Mouse (Mus musculus): Measurements from ENCODE around the gene Crb1.
"Not testable (repeated sequence)": the region's sequence is repeated elsewhere in the genome, so short reads cannot be mapped to it uniquely, and the experiment has no call there.

The Crb1 gene

GRCm38 (mm10) chr1:139376638-139377286 lies at the start of gene Crb1:
TSS of gene Crb1 (minus strand) at chr1:139377100.
- no peak for DNase-seq (ENCODE audit: low read depth, low spot score)

DNA sequence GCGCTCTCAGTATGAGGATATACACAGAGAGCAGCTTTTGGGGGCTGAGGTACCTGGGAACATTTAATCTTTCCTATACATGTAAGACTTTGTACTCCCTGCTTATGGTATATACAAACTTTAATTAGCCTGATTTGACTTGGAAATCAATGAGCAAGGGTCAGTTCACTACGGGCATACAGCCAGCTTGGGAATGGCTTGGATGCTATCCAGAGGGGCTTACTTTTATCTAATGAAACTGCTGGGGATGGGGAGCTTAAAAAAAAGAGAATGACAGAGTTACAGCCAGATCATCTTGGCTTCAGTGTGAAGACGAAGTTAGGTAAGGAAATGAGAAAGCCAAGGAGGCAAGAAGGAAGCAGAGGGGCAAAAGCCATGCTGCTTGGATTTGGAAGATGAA lies 48.1 kb upstream of the Crb1 start:
- no peak for DNase-seq (ENCODE audit: low read depth, low spot score)

- DNase-seq (ENCODE audit: low read depth, low spot score), result no peak
These were observed 47.0 kb upstream of the Crb1 start for GRCm38 (mm10) chr1:139423931-139424330.

GRCm38 (mm10) chr1:139422941-139423340 lies 46.0 kb upstream of the Crb1 start:
- peak; percentile 54 for DNase-seq (ENCODE audit: low read depth, low spot score)

- peak; percentile 94 for DNase-seq (ENCODE audit: low read depth, low spot score)
These were observed 45.2 kb upstream of the Crb1 start, which contains the start of gene Zbtb41 for GRCm38 (mm10) chr1:139421875-139422791. TSS of gene Zbtb41 (plus strand) at chr1:139422288.

DNA sequence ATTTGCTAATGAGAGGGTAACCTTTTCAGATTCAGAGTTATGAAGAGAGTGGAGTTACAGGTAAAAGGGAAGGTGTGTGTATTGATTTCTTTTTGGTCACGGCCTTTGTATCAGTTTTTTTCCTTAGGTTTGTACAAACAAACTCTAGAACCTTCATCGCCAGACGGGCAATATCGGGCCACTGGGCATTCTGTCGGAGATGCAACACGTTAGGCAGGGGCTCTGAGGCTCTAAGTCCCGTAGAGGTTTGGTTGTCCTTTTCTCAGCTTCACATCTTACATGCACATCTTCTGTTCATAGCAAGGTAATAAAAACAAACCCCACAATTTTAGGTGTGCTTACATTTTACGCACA lies 44.6 kb upstream of the Crb1 start:
- DNase-seq (ENCODE audit: low read depth, low spot score), result no peak

DNA sequence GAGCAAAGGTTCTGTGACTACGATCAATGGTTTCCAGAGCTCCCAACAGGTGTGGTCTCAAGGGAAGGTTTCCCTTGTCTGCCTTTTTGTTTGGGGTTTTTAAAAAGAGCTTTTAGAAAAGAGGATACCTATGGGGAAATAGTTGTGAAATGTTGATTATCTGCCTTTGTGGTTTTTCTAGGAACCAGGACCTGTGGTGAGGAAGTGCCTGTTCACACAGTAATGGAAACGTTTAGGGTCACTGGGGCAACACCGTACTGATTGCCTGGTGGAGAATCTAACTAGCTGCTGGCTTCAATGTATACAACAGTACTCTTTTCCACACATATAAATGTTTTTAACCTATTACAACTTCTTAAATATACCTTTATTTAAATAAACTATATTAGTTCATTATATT lies 36.6 kb upstream of the Crb1 start:
- peak; percentile 27 for DNase-seq (ENCODE audit: low read depth, low spot score)

DNA sequence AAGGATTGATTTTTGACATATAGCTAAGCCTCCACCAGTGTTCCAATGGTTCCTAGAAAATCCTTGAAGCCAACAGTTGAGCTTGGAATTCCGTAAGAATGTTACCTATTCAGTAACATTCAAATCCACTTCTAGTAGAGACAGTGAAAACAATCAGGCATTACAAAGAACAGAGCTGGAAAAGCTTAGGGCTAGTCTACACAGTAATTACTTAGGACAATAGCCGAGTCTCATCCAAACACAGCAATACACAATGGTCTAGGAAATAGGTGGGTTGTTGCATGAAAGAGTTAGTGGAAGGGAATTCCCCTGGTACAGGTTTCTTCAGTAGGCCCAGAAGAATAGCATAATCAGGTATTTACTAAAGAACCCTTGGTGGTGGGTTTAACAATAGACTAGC lies 35.5 kb upstream of the Crb1 start:
- not testable (repeated sequence) for DNase-seq (ENCODE audit: low read depth, low spot score)

DNA sequence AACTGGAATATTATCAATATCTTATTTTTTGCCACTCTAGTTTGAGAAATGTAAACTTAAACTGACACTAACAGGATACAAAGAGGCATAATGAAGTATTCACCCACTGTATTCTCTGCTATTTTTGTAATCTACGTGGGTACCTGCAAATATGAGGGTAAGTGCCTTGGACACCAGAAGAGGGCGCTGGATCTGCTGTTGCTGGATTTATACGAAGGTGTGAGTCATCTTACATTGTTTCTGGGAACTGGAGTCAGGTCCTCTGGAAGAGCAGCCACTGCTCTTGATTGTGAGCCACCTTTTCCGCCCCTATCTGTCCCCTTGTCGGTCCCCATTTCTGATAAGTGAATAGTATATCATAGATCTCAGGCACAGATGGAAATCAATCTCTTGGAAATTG lies 30.8 kb upstream of the Crb1 start:
- DNase-seq (ENCODE audit: low read depth, low spot score), result peak; percentile 9

DNA sequence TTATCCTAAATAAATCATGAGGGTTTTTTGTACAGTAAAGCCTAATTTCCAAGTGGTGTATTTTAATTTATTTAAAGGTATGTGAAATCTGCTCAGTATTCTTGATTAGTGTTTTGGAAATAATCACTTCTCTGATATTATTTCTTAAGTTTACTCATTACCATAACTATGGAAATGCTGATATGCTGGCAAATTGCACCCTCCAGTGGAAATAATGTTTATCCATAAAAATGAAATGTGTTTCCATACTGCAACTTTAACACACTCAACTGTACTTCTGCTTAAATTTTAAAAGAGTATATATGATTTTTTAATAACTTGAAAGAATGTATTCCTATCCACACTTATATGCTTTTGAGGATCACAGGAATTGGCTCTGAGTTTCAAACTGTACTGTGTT lies 28.9 kb upstream of the Crb1 start:
- no peak for DNase-seq (ENCODE audit: low read depth, low spot score)

DNA sequence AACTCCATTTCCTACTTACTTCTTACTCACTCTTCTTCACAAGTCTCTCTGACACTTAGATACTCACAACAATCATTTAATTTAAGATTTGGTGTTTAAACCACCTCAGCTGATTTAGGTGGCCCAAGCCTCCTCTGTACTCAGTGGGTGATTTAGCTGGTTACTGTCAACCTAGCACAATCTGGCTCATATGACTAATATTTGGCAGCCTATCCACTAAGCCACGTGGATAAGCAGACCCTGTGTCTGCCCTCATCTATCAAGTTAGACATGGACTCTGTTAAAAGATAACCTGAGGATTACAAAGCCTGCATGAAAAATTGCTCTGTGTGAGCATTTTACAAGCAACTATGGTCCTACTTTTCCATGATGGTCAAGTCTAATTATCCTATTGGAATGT lies 19.7 kb upstream of the Crb1 start:
- no peak for DNase-seq (ENCODE audit: low read depth, low spot score)

DNA sequence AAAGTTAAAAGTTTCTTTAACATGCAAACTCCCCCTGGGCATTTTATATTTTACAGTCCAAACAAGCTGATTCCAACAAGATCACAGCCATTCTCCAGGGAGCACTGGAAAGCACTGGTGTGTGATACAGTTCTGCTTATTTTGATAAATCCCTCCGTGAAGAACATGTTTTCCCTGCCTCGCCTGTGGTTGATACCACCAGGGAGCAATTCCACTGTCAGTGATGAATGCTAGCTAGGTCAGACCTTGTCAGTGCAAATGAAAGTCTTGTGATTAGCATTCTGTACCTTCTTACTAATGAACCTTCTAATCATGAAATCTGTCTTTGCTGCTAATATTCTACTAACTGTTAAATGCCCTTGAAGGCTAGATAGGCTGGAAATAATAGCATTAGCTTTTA lies 14.8 kb upstream of the Crb1 start:
- DNase-seq (ENCODE audit: low read depth, low spot score), result no peak

DNA sequence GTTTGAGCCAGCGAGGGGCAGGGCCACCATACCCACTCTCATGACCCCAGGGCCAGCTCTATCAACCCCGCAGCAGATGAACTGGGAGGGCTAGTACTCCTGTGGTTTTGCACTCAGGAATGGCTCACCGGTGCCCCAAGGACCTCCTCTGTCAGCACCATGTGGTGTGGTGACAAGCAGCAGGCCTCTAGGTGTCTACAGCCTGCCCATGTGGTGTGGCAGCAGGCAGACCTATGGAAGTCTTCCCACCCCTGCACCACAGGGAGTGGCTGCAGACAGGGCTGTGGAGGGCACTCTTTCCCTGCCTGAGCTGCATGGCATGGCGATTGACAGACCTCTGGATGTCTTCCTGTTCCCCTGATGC lies 2.7 kb upstream of the Crb1 start:
- DNase-seq (ENCODE audit: low read depth, low spot score), result no peak

GRCm38 (mm10) chr1:139378861-139379620 lies 2.1 kb upstream of the Crb1 start:
- DNase-seq (ENCODE audit: low read depth, low spot score), result no peak

GRCm38 (mm10) chr1:139375900-139376299 lies 1.0 kb downstream of the Crb1 start:
- no peak for DNase-seq (ENCODE audit: low read depth, low spot score)

DNA sequence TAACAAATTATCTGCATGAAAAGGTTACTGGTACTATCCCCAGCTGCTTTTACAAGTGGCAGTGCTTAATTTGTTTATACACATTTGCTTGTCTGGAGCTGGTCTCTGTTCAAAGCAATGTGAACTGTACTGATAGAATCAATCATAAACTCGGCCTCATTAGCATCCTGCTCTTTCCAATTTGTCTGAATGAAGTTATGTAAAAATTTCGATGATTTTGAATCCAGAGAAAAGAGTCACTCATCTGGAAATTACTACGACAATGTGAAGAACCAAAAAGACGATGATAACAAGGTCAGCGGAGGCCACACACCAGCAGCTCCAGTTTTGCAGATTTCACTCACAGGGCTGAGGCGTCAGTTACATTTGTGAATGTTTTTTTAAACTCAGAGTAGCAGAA lies 5.6 kb downstream of the Crb1 start:
- no peak for DNase-seq (ENCODE audit: low read depth, low spot score)

- DNase-seq (ENCODE audit: low read depth, low spot score), result no peak
These were observed 28.3 kb downstream of the Crb1 start for GRCm38 (mm10) chr1:139348566-139348965.

GRCm38 (mm10) chr1:139346602-139347371 lies 30.1 kb downstream of the Crb1 start:
- DNase-seq (ENCODE audit: low read depth, low spot score), result no peak

- DNase-seq (ENCODE audit: low read depth, low spot score), result no peak
These were observed 30.8 kb downstream of the Crb1 start for GRCm38 (mm10) chr1:139346030-139346601.

DNA sequence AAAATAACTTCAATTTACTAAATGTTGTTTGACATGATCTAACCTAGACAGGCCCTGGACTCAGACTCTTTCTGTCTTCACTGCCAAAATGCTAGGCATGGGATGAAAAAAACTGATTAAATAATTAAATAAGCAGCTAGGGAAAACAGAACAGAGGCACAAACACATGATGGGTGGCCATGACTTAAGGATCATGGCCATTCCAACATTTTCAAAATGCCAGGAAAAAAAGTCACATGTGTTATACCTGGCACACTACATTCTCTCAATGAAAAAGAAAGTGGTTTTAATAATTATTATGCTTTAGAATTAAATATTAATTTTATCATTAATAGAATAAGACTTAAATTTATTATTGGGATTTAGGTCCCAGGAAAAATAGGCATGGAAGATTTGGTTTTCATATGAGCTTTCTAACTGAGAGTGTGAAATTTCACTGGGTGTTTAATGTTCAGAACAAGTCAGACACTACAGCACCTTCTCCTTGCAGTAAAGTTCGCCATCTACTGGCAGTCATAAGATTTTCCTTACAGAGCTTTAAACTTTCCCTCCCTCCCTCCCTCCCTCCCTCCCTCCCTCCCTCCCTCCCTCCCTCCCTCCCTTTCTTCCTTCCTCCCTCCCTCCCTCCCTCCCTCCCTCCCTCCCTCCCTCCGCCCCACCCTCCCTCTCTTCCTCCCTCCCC lies 36.6 kb downstream of the Crb1 start:
- peak; percentile 4 for DNase-seq (ENCODE audit: low read depth, low spot score)

- DNase-seq (ENCODE audit: low read depth, low spot score), result no peak
These were observed 39.9 kb downstream of the Crb1 start for GRCm38 (mm10) chr1:139336997-139337396.
